Mouse (Mus musculus) thymus, postnatal 10 days (tissue): ENCODE results near the gene Galnt17.

Source experiments
- DNase-seq, 2 experiments: peaks; one replicate each; pipeline ENCODE4 v3.0.0; 2021; ENCODE audit warnings: low spot score in 2 of 2

Galnt17 gene

DNA sequence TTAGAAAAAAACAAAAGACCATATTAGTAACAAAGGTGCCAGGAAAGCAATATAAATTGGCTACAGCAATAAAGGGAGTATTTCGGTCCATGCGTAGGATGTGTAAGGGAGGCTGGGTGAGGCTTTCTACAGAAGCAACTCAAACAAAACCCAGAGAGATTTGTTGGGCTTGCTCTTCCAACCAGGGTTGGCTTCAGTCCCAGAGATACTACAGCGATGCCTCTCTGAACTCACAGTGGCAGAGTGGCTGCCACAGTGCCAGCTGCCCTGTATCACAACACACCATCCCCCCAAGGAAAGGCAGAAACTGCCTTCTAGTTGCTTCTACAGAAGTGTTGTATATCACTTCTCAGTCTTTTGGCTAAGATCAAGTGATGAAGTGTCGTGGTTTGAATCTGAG, 66.6 kb downstream of the Galnt17 start:
- no peak for DNase-seq

DNA sequence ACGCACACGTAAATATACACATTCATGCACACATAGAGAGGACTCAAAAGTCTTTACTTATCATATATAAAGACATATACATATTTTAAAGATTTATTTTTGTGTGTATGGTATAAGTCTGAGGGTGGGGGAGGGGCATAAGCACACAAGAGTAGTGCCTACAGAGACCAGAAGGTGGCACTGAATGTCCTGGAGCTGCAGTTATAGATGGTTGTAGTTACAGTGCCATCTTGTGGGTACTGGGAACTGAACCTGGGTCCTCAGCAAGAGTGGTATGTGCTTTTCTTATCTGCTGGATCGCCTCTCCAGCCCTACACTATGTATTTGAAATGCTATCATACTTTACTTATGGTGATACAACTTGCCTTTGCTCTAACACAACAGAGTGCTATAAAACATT, 68.5 kb downstream of the Galnt17 start:
- no peak for DNase-seq

DNA sequence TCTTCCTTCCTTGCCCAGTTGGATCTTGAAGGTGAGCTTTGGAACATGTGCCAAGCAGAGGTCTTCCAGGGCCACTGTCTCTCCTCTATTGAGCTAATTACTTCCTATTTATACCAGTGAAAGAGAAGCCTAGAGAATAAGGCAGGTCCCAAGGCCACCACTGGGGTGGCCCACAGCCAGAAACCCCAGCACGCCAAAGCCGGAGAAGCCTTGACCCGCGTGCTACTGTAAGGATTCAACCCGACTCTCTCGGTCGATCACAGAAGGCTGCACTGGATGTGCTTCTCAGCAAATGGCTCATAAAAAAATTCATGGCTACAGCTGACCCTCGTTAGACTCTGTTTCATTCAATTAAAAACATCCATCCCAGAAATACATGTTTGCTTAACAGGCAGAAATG, 71.4 kb downstream of the Galnt17 start:
- no peak for DNase-seq

DNA sequence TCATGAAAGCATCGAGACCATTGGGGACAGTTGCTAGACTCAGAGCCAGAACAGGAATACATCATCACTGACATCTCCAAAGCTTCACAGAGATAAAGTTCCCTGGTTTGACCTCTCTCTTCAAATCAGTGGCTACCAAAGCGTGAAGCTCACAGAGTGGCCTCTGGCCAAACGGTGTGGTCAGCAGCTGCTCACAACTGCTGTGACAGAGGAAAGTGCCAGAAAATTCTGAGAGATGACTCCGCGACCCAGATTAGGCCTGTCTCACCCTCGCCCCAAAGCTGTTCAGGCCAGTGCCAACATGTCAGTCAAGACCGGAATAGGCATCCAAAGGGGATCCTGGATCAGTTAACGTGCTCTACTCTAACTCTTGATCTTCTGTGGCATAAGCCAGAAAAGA, 74.5 kb downstream of the Galnt17 start:
- DNase-seq, result no peak

DNA sequence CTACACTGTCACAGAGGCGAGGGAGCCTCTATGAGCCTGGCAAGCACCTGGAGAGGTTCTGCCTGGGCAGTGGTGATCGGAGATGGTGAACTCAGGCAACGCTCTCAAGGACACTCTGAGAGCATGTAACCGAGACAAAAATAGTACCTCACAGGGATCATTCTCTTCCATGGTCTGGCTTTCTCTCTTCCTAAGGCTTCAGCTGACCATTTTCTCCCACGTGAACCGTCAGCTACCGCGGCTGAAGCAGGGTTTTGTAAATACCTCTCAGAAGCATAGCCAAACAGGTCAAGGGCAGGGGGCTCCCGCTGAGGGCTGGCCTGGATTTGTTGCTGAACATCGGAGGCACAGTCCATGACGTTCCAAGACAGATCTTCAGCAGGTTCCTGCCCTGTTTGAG, 77.2 kb downstream of the Galnt17 start:
- no peak for DNase-seq

DNA sequence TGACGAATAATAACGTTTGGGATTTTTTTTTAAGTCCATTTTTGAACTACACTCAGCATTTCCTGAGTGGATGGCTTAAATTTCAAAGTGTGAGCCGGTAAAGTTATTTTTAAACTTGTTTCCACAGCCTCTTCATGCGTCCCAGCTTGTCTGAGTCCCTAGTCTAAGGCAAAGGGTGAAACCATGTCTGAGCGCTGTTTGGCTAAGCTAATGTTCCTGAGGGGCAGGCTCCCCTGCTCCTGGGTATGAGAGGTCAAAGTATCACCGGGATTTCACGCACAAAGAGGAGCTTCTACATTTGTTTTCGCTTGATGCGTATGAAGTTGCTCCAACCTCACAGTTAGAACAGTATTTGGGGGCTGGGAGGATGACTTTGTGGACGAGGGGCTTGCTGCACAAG, 78.6 kb downstream of the Galnt17 start:
- no peak for DNase-seq

DNA sequence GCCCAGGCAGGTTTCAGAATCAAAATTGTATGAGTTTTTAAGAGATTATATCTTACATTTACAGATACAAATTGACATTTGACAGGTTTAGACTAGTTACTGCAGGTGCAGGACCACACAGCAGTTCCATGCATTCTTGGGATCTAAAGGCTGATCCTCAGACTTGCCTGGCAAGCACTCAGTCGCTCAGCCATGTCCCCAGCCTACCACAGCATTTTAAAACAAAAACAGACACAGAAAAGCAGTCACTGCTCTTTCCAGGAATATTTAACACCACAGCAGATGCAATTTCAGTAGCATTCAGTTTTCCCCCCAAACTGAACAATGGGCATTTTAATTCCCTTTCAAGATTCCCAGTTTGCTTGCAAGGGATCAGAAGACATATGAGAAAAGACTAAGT, 84.9 kb downstream of the Galnt17 start:
- DNase-seq, result no peak

DNA sequence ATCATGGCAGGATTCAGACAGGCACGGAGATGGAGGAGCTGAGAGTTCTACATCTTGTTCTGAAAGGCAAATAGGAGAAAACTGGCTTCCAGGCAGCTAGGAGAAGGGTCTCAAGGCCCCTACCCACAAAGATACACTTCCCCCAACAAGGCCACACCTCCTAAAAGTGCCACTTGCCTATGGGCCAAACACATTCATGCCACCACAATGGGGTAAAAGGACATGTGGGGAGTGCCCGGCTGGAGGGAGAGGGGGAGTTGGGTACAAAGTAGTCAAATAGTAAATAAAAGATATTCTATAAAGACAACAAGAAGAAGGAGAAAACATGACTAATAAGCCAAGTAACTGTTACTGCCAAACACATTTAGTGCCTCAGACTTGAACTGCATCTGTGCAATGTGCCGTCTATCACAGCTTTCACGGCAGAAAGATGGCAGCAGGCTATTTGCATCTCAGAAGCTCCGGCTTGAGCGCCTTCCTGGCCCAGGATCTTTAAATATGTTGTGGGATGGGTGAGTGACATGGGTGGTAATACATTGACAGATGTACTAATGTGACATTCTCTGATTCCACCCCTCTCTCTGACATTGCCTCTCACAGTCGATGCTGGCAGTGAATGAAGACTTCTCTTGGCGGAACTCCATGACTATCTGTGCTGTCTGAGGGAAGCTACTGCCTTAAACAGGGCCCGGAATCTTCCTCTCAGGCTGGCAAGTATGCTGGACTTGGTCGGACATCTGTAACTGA, 85.6 kb downstream of the Galnt17 start:
- DNase-seq, result no peak

DNA sequence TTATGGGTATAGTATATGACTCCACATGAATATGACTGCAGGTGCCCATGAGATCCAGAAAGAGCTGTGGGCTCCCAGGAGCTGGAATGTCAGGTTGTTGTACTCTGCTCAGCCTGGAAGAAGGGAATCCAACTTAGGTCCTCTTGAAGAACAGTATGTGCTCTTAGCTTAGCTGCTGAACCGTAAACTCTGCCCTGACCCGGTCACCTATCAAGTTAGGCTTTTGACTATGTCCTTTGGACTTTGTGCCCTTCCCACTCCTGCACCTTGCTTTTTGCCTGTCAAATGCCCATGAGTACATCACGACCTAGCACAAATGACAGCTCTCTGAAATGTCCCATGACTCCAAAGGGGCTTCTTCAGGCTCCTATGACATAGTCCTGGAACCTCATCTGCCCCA, 90.1 kb downstream of the Galnt17 start:
- DNase-seq, result no peak

DNA sequence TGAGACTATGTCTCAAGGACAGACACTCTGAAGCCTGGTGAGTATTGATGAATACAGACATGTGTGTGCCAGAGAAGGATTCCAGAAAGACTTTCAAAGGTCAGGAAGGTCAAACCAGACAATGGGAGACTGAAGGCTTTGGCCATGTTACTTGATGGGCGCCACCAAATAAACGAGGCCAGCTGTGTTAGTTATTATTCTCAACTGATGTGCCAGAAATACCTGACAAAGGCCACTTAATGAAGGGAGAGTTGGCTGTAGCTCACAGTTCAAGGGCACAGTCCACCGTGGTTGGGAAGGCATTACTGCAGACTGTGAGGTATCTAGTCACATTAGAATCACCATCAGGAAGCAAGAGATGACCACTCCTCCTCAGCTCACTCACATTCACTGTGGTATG, 96.7 kb downstream of the Galnt17 start:
- no peak for DNase-seq

DNA sequence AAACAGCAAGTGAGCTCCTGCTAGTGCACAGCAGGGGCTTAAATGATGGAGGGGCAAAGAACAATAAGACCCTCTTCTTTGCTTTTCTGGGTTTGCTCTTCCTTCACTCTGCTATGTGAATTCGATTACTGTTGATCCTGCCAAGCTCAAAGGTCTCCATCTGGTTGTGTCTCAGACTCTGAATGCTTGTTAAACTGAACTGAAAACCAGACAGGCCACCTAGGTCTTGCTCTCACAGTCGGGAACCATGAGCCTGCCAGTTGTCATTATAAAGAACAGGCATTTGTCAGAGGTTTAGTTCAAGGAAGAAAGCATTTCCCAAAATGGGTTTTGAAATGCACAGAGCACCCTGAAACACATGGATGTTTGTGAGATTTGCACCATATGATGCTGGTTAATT, 107.2 kb downstream of the Galnt17 start:
- no peak for DNase-seq

DNA sequence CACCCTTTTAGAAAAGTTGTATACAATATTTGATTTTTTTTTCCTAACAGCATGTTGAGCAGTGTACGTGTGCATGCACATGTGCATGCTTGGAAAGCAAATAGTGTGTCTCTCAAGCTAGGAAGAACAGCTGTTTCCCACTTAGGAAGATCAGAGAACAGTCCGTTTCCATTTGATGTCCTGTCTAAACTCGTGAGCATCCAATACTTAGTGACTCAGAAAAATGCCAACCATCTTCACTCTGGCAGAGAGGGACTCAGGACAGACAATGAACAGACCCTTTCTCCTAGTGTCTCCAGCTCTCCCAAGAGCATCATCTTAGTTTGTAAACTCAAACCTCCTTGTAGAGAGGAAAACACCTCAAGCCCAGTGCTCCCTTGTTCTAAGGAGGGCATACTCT, 116.0 kb downstream of the Galnt17 start:
- no peak for DNase-seq

DNA sequence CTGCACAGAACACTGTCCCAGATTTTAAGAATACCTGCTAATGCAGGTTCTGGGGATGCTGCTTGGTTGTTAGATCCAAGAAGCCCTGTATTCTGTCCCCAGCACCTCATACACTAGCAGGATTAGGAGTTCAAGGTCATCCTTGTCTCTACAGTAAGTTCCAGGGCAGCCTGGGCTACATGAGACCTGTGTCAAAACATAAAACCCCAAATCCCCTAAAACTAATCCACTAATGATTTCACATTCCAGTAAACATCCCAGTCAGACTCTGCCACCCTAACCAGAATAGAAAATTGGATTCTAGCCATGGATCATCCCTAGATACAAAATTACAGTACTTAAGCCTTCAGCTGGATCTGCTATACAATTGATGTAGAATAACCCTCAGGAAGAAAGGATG, 123.7 kb downstream of the Galnt17 start:
- no peak for DNase-seq

DNA sequence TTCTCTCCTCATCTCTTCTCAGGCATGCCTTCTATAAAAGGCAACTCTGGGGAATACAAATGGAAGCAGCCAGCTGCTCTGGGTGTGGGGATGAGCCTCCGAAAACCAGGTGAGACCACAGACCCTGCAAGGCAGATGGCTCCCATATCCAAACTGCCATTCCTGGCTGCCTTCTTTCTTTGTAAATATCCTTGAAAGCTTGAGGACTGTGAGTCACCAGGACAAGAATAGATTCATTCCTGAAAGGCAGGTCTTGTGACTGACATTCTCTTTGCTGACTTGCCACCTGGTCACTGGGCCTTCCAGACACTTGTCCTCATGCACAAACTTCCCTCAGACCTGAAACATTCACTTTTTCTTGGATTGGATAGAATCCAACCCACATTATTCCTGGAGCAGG, 127.1 kb downstream of the Galnt17 start:
- no peak for DNase-seq

DNA sequence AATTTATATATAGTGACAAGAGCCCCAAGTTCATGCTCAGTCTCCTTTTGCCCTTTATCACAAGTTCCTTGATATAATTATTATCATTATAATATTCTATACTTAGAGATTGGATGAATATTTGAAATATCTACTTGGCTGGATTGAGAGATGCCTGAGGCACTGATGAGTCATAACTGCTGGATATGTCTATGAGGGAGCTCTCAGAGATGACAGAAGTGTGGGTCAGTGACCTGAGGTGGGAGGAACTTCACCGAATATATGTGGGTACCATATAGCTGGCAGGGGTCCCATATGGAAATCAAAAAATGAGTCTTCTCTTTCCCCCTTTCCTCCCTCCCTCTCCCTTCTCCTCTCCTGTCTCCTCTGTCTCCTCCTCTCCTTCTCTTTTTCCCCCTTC, 127.5 kb downstream of the Galnt17 start:
- DNase-seq, result no peak

DNA sequence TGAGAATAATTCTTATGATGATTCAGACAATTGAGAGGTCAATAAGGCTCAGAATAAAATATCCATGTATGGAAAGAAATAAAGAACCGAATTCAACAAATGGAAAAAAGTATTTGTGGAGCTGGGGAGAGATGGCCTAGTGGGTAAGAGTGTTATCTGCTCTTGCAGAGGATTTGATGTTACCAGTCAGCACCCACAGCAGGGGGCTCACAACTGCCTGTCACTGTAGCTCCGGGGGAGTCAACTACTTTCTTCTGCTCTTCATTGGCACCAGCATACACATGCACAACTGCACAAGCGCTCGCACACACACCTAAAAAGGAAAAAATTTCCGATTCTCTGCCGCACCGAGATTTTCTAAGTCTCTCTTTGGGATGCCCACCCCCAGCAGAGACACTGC, 130.4 kb downstream of the Galnt17 start:
- no peak for DNase-seq

DNA sequence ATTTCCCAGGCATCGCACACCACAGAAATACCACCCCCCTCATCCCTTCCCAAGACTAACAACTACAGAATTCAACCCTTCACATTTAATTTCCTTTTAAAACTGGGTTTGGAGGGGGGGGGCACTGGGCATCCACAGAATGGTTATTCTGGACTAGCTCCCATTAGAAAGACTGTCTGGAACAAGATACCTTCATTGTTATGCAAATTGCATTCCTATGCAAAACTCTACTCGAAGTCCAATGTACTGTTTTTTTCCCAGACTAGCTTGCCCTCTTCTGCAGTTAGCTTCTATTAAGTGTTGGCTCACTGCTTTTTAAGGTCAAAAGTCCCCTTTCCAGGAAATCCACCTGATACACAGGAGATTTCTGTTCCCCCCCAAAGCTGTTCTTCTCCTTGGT, 131.1 kb downstream of the Galnt17 start:
- no peak for DNase-seq

DNA sequence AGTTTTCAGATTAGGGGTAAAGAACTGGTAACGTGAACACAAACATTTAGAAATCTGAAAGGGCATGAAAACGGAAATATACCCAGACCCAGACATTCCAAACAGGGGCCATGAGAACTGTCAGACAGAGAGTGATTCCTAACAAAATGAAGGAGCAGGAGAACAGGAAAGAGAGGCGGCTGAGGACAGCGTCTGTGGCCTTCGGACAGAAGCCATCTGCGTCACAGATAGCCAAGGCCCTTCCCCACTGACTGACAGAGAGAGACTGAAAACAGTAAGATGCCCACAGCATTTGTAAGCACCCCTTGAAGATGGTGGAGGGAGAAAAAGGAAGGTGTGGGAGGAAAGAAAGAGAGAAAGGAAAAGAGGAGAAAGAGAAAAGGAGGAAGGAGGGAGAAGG, 139.1 kb downstream of the Galnt17 start:
- no peak for DNase-seq

DNA sequence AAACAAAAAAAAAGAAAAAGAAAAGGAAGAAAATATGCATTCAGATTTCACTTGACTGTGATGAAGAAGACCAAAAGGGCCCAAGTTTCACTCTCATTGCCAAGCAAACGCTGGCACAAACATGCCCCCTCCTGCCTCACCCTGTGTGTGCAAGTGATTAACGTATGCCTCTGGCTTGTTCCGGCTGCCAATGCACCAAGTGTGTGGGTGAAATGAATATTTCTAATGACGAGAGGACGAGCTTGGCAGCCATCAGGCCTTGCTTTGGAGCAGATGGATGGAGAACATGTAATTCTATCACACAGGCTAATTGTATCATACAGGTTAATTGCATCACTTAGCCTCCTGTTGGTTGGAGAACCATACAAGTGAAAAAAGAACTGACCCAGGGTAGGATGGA, 140.9 kb downstream of the Galnt17 start:
- DNase-seq, result no peak

DNA sequence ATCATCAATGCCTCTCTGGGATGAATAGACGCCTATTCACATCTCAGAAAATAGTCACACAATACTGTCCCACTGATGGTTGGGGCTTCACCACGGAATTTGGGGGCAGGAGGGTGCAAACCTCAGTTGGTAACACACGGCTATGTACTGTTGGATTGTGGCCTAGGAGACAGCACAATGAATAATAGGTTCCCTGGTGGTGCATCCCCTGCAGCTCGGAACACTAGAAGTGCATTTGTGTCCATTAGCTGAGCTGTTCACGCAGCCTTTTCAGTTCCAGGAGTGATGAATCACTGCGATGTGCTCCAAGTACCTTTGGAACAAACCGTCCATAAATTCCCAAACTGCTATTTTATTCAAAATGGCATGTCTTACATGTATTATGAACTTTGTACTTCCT, 142.6 kb downstream of the Galnt17 start:
- DNase-seq, result no peak

DNA sequence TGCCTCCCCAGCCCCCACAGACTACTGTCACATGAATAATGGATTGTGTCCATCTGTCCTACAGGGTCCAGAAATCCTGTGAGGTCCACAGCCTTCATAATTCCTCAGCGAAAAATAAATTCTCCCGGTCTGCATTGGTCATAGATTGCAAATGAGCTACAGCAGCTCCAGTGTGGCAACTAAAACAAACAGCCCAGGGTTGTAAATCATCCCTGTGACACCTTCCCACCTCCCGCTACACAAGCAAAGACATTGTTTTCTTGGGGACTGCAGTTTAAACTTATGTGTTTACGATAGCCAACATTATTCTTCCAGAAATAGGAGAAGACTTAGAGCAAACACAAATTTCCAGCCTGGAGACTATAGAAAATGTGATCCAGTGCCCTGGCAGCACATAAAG, 150.4 kb downstream of the Galnt17 start:
- DNase-seq, result no peak

DNA sequence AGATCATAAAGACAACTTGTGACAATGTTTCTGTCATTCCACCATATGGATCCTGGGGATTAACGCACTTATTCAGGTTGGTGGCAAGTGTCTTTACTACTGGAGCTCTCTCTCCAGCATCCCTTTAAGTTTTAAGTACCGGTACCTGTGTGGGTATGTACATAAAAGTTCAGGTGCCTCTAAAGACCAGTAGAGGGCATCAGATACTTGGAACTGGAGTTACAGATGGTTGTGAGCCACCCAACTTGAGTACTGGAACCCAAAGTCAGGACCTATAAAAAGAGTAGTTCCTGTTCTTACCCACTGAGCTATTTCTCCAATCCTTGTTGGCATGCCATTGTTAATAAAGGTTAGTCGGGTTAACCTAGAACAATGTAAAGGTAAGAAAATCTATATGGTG, 152.0 kb downstream of the Galnt17 start:
- no peak for DNase-seq

DNA sequence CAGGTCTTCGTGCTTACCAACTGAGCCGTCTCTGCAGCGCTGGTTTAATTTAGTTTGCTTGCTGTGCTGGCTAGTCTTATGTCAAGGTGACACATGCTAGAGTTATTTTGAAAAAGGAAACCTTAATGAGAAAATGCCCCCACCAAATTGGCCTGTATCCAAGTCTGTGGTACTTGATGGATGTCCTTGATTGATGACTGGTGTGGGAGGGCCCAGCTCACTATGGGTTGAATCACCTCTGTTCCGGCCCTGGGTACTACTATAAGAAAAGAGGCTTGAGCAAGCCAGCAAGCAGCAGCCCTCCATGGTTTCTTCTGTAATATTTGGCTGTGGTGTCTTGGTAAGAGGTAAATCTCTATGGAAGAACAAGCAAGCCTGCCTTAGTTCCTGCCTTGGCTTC, 165.7 kb downstream of the Galnt17 start:
- no peak for DNase-seq

DNA sequence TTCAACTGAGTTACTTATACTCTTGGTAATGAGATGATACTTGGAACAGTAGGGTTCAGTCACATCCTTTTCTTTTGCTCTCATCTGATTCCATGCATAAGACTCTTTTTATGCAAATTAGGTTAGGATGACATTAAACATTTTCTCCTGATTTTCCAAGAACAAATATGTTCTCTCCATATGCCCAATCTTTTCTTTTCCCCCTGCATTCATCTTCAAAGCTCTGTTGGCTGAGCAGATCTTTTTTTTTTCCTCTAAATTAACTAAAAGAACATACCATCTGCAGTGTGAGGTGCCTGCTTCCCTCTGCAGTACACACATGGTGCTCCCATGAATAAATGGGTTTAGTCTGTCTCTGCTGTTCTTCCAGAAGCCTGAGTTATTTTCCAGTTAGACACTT, 173.5 kb downstream of the Galnt17 start:
- DNase-seq, result no peak
